Comparison of ENCODE assay signal across 10 mouse cellular contexts in genomic region chr10:90960374-90960773, GRCm38 (mm10).
"Had no signal": no experiment of that assay in that cellular context is flagged by ENCODE, and none has a peak within 500 bp of the region (broad histone marks: within the 10 kb centered on the region; RNA-seq: fewer than 3 reads in every experiment).

No protein-coding gene starts in this region.

- H3K27ac ChIP-seq: limb, embryonic 15.5 days; liver, embryonic 12.5 days; macrophage; midbrain, embryonic 12.5 days had no signal

- H3K4me3 ChIP-seq: limb, embryonic 15.5 days; liver, embryonic 12.5 days; megakaryocyte, embryonic 14.5 days; midbrain, embryonic 12.5 days had no signal

- H3K27me3 ChIP-seq: limb, embryonic 15.5 days; midbrain, embryonic 12.5 days had no signal

- H3K4me1 ChIP-seq: limb, embryonic 15.5 days; liver, embryonic 12.5 days; megakaryocyte, embryonic 14.5 days had no signal

- DNase-seq: kidney, postnatal 25 days; lung, embryonic 14.5 days; lung, postnatal 14 days; right cerebral cortex, postnatal 14 days; thymus, postnatal 4 days had no signal
